Mouse (Mus musculus): ENCODE measurements around the gene Trio. TPM values are rescaled to one million over a fixed set of nuclear protein-coding genes. Genes with fewer than 3 reads are reported as not detected.
"Not testable (repeated sequence)": the region's sequence is repeated elsewhere in the genome, so short reads cannot be mapped to it uniquely, and the experiment has no call there.

Trio gene
- polyA plus RNA-seq, 1 experiment: 149 TPM

DNA sequence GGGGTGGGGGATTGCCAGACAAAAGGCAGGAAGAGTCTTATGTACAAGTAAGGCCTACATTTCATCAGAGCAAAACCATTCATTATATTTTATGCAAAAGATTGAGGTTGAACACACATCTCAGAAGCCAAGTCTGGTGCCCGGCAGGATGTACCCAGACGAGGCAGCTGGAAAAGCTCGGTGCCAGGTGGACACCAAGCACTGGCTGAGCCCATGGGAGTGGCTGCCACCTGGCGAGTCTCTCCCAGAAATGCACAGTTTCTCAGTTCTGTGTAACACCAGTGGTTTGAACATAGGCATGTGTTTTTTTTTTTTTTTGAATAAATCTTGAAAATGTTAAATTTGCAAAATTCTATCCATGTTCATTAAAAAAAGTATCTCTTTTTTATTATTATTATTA is 293.8 kb downstream of the Trio start:
- no peak overlapping the region for H3K4me3 ChIP-seq (ENCODE audit: insufficient read depth, low read length)
- H3K27ac ChIP-seq (ENCODE audit: insufficient read depth, low read length): no peak overlapping the region
- no peak for TF ChIP-seq POLR2A (IDR thresholded peaks at IDR 0.05; ENCODE audit: extremely low read depth, insufficient read depth, low read length)
- no peaks in the 10 kb centered on the region for H3K4me1 ChIP-seq (ENCODE audit: control insufficient read depth, insufficient read depth, low read length)

DNA sequence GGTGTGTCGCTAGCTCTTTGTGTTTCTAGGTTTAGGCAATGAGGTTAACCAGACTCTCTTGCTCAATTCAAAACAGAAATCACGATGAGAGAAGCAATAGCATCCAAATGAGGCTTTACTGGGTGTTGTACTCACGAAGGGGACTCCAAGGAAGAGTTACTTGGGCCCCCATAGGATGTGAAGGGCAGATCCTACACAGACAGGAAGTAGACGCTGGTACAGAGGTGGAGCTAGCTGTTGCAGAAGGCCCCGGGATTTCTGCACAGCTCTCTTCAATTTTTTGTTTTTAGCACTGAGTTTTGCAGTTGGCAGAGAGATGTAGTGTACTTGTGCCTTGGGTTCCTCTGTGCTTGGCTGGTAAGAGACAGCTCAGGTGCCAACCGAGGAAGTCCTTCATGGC is 299.4 kb downstream of the Trio start:
- Histone ChIP-seq H3K4me3 (ENCODE audit: insufficient read depth, low read length) (no peak overlapping the region), H3K27ac (ENCODE audit: insufficient read depth, low read length) (no peak overlapping the region), H3K4me1 (ENCODE audit: control insufficient read depth, insufficient read depth, low read length) (peaks cover 2% of the 10 kb centered on the region; the same call in 1 of the 2 replicates)
- no peak for TF ChIP-seq CTCF (IDR thresholded peaks at IDR 0.05; ENCODE audit: extremely low read depth, insufficient read depth, low read length)
- no peak for TF ChIP-seq POLR2A (IDR thresholded peaks at IDR 0.05; ENCODE audit: extremely low read depth, insufficient read depth, low read length)

DNA sequence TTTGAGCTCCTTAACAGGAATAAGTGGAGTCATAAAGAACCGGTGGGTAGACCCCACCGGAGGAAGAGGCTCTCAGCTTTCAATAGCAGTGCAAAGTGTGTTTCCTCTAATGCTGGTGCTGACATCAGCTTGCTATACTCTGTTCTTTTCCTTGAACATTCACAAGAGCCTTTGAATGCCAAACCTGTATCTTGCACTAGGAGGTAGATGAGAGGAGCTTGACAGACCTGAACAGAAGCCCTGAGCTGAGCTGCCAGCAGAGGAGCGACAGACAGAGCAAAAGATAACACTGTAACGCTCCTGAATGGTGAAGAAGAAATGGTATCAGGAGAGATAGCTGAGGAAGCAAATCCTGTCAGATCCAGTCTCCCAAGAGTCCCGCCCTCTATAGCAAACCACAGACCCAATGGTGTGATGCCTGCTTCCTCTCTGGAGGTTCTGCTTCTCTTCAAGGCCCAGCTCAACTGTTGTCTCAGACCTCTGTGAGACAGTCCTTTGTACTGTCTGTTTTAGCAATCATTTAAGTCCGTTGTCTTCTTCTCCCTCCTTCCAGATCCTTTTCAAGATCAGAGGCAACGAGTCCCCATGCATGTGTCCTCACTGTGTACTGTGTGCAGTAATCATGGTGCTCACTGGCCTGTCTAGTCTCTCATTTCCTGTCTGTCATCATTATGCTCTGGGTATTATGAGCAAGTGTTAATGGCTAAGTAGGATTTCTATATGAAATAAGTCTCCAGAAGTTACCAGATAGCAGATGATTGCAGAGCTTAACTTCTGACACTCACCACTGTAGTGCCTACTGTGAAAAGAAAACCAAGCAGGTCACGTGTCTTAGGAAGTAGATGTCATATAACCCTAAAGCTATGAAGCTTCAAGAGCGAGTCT is 300.6 kb downstream of the Trio start:
- Histone ChIP-seq H3K4me3 (ENCODE audit: insufficient read depth, low read length) (no peak overlapping the region), H3K4me1 (ENCODE audit: control insufficient read depth, insufficient read depth, low read length) (peaks cover 2% of the 10 kb centered on the region; the same call in 1 of the 2 replicates), H3K27ac (ENCODE audit: insufficient read depth, low read length) (0 out of 2 replicates have a peak overlapping the region, but pooled peaks have one; percentile 70)
- TF ChIP-seq POLR2A (IDR thresholded peaks at IDR 0.05; ENCODE audit: extremely low read depth, insufficient read depth, low read length) (no peak), CTCF (IDR thresholded peaks at IDR 0.05; ENCODE audit: extremely low read depth, insufficient read depth, low read length) (no peak)

DNA sequence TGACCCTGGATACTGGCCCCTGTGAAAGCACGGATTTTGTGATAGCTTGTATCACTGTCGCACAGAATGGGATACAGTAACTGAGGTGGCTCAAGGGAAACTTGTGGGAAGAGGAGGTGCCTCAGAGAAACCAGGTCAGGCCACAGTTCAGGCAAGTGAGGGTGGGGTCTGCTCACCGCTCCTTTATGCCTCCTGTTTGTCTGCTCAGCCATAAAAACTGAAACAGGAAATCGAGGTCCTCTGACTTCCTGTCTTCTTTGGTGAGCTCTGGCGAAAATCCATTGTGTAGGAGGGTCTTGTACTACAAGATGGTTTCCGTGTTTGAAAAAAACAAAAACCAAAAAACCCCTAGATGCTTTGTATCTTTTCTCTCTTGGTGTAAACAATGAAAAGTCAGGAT is 301.4 kb downstream of the Trio start:
- no peak overlapping the region for H3K27ac ChIP-seq (ENCODE audit: insufficient read depth, low read length)
- H3K4me3 ChIP-seq (ENCODE audit: insufficient read depth, low read length): no peak overlapping the region
- peaks cover 2% of the 10 kb centered on the region; the same call in 1 of the 2 replicates for H3K4me1 ChIP-seq (ENCODE audit: control insufficient read depth, insufficient read depth, low read length)
- no peak for TF ChIP-seq CTCF (IDR thresholded peaks at IDR 0.05; ENCODE audit: extremely low read depth, insufficient read depth, low read length)
- no peak for TF ChIP-seq POLR2A (IDR thresholded peaks at IDR 0.05; ENCODE audit: extremely low read depth, insufficient read depth, low read length)

DNA sequence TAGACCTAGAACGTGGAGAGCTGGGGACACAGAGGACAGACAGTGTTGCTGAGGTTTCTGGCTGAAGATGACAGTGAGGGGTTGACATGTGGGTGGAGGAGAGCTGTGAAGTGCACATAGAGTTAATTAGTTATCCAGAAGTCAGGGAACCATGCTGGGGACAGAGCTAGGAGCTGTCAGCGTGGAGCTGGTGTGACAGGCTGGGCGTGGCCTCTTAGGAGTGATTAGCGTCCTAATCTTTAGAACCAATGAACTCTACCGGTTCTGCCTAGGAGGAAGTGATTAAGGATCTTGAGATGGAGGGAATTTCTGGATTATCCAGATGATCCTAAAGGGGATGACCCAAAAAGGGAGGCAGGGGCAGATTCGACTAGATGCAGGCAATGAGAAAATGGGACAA is 301.9 kb downstream of the Trio start:
- H3K4me1 ChIP-seq (ENCODE audit: control insufficient read depth, insufficient read depth, low read length): peaks cover 2% of the 10 kb centered on the region; the same call in 1 of the 2 replicates
- H3K27ac ChIP-seq (ENCODE audit: insufficient read depth, low read length): no peak overlapping the region
- no peak overlapping the region for H3K4me3 ChIP-seq (ENCODE audit: insufficient read depth, low read length)
- no peak for TF ChIP-seq CTCF (IDR thresholded peaks at IDR 0.05; ENCODE audit: extremely low read depth, insufficient read depth, low read length)
- TF ChIP-seq POLR2A (IDR thresholded peaks at IDR 0.05; ENCODE audit: extremely low read depth, insufficient read depth, low read length): no peak

DNA sequence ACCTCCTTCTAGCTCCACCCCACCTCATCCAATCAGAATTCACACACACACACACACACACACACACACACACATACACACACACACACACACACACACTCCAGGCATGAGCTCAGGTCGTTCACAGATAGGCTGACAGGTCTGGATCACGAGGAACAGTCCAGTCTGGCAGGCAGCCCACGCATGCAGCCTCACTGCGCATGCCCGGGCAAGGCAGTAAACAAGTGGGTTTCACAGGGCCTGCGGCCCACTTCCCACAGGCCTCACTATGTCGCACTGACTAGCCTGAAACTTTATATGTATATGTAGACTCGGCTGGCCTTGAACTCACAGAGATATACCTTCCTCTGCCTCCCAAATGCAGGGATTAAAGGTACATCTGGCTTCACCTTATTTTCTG is 305.4 kb downstream of the Trio start:
- H3K4me3 ChIP-seq (ENCODE audit: insufficient read depth, low read length); H3K27ac ChIP-seq (ENCODE audit: insufficient read depth, low read length); H3K4me1 ChIP-seq (ENCODE audit: control insufficient read depth, insufficient read depth, low read length): not testable (repeated sequence)

DNA sequence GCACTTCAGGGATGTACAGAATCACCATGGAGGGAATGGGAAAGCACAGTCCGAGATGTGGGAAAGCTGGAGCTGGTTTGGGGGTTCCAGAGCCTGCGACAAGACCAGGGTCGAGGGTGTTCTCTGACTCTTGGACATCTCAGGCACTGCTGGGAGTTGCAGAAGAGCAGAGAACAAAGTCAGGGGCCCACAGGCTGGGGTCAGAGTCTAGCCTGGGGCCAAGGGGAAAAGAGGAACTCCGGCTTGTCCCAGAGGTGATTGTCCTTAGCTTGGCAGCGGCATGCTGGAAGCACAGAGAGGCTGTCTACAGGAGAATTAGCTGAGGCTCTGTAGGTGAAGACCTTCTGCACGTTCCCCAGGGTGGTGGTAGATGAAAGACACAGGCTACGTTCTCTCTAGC is 307.0 kb downstream of the Trio start:
- Histone ChIP-seq H3K4me3 (ENCODE audit: insufficient read depth, low read length) (no peak overlapping the region), H3K4me1 (ENCODE audit: control insufficient read depth, insufficient read depth, low read length) (no peaks in the 10 kb centered on the region), H3K27ac (ENCODE audit: insufficient read depth, low read length) (no peak overlapping the region)
- TF ChIP-seq CTCF (IDR thresholded peaks at IDR 0.05; ENCODE audit: extremely low read depth, insufficient read depth, low read length) (no peak), POLR2A (IDR thresholded peaks at IDR 0.05; ENCODE audit: extremely low read depth, insufficient read depth, low read length) (no peak)

DNA sequence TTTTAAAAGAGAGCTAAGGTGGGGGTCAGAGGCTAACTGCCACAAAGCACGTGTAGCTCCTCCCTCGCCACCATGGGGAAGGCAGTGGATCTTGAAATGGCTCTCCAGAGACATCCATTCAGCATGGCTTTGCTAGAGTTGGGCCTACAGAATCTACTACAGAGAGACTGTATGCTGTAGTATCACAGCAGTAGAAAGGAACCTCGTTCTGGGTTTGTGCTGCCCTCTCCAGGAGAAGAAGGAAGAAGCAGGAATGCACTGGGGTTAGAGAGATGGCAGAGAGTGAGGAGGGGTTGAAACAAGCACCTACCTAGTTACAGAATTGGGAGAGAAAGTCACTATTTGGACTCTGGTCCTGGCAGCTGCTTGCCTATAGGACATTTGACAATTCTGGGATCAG is 310.3 kb downstream of the Trio start:
- Histone ChIP-seq H3K4me3 (ENCODE audit: insufficient read depth, low read length) (no peak overlapping the region), H3K4me1 (ENCODE audit: control insufficient read depth, insufficient read depth, low read length) (no peaks in the 10 kb centered on the region), H3K27ac (ENCODE audit: insufficient read depth, low read length) (no peak overlapping the region)
- TF ChIP-seq POLR2A (IDR thresholded peaks at IDR 0.05; ENCODE audit: extremely low read depth, insufficient read depth, low read length) (no peak), CTCF (IDR thresholded peaks at IDR 0.05; ENCODE audit: extremely low read depth, insufficient read depth, low read length) (peak; percentile 75)

DNA sequence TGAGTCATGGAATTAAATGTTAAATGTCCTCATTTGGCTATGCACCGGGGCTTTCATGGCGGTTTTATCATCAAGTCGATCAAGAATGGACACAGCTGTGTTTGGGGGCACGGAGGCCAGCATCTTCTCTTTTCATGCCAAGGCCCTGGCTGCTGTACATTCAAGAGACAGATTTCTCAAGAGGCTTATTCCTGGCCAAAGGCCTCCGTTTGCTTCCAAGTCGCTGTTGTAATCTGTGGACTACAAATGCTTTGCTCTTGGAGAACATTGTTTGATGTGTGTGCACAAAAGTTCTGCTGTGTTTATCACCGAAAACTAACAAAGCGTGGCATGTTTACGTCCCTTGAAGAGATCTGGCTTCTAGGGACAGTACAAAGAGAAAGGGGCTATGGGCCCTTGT is 314.9 kb downstream of the Trio start:
- no peaks in the 10 kb centered on the region for H3K4me1 ChIP-seq (ENCODE audit: control insufficient read depth, insufficient read depth, low read length)
- no peak overlapping the region for H3K27ac ChIP-seq (ENCODE audit: insufficient read depth, low read length)
- TF ChIP-seq CTCF (IDR thresholded peaks at IDR 0.05; ENCODE audit: extremely low read depth, insufficient read depth, low read length): no peak
- no peak for TF ChIP-seq POLR2A (IDR thresholded peaks at IDR 0.05; ENCODE audit: extremely low read depth, insufficient read depth, low read length)
- H3K4me3 ChIP-seq (ENCODE audit: insufficient read depth, low read length): no peak overlapping the region

DNA sequence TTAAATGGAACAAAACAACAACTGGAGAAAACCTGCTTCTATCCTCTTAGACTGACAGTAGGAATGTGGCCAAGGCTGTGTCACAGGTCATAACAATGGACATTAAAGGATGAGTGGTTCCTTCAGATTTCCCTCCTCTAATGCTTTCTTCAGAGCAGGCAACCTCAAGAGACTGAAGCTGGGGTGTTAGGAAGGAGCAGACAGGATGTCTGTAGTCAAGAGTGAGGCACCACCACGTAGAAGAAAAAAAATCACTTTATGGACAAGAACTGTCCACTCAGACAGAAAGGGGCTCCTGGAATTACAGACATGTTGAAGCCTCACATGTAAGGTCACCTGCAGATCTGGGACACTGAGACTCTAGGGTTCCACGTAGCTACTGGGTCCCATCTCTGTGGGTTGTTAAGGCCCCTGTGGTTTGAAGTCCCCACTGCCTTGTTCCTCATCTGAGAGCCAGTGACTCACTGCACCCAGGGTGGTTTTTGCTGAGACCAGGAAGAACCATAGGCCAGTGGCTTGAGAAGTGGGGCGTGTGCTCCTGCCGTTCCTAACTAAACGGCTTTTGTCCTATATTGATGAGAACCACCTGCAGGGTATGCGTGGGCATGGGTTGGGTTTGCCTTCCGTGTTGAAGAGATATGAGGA is 316.6 kb downstream of the Trio start:
- TF ChIP-seq POLR2A (IDR thresholded peaks at IDR 0.05; ENCODE audit: extremely low read depth, insufficient read depth, low read length) (no peak), CTCF (IDR thresholded peaks at IDR 0.05; ENCODE audit: extremely low read depth, insufficient read depth, low read length) (no peak)
- no peak overlapping the region for H3K4me3 ChIP-seq (ENCODE audit: insufficient read depth, low read length)
- H3K27ac ChIP-seq (ENCODE audit: insufficient read depth, low read length): no peak overlapping the region
- H3K4me1 ChIP-seq (ENCODE audit: control insufficient read depth, insufficient read depth, low read length): no peaks in the 10 kb centered on the region; the same call in 1 of the 2 replicates
